Mouse (Mus musculus) kidney, adult 11 months (tissue): ENCODE measurements around the gene Rplp1.

Experiments
- DNase-seq: peaks from one replicate; pipeline ENCODE4 v3.0.0; 2022

Rplp1 gene

DNA sequence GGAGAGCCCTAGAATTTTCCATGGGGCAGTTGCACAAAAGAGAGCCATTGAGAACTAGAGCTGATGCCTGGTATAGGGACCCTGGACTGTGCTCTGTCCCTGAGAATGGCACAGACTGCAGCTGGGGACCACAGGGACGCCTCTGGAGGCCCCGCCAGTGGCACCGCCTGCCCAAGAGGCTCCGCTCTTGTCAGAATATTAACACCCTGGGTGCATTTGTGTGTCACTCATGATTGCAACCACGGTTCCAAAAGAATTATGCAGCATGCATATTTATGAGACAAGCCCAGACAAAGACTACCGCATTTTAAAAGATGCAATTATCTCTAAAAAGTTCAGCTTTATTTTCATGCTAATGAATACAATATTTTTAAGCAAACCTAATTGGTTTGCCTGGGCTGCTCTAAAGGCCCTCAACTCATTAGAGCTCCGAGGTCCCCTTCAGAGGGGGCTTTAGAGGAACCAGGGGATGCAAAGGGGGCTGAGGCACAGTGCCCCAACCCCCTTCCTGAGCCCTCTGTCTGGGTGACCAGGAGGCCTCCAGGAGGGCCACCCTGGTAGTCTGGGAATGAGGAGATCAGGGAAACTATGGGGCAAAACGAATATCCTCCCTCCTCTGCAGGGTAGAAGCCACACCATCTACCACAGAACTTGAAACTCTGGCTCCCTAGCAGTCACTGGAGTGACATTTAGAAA is 41.9 kb downstream of the Rplp1 start:
- no peak for DNase-seq

DNA sequence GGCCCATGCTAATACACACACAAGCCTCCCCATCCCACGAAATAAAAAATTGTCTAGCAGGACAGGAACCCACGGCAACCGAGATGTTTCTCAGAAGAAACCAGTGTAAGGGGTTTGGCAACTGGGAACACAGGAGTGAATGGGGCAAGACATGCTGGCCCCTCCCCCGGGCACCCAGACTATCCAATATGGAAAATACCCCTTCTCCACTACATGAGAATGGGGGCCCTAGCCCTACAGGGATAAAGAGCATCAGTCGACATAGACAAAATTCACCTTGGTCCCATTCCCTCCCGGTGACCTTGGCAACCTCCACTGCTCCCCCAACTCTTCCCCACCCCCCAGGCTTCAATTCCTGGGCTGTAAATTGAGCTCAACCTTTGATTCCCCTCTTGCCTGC is 42.5 kb downstream of the Rplp1 start:
- DNase-seq: no peak

DNA sequence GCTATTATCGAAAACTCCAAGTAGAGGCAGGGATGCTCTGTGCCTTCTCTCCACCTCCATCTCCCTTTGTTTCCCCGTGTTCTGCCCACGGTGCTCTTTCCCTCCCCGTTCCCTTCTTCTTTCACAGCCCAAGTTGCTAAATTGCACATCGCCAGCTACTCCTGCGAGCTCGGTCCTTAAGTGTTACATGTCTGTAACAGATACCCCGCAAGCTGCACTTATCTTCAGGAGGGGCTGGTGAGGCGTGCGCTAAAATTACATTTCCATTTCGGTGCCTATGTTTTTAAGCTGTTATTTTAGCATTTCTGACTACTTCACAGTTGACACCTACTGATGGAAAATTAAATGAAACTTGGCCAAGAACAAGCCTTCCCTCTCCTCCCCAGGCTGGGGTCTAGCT is 46.7 kb downstream of the Rplp1 start:
- no peak for DNase-seq
